Mouse (Mus musculus): ENCODE measurements around the gene Tctex1d4. TPM values are rescaled to one million over a fixed set of nuclear protein-coding genes. Genes with fewer than 3 reads are reported as not detected.

Gene Tctex1d4
- polyA plus RNA-seq, 1 experiment from 2014 or later = not detected

DNA sequence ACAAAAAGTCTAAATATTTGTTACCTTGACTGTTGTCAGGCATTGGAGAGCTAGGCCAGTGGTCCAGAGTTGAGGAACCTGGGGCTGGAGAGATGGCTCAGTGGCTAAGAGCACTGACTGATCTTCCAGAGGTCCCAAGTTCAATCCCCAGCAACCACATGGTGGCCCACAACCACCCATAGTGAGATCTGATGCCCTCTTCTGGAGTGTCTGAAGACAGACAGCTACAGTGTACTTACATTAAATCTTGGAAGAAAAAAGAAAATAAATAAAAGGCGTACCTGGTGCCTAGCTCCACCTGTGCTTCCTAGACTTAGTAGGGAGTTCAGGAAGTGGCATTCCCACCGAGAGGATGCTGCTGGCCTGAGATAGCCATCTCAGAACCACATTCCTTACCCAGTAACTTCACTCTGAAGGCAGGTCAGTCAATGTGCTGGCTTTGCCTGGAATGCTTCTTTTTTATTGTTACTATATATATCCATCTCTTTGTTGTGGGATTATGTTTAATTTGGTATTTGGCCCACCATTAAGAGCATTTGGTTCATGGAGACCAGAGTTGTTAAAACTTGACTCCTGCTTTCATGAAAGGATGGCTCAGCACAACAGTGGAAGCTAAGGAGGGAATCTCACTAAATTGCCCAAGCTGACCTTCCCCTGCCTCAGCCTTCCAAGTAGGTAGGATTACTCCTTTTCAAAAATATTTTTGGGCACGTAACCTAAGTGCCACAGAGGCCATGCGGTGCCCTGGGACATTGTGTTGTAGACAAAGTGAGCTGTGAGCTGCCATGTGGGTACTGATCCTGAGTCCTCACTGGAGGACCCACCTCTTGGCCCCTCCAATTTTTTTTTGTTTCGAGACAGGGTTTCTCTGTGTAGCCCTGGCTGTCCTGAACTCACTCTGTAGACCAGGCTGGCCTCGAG, 23.0 kb downstream of the Tctex1d4 start:
- Histone ChIP-seq H3K9me3 (replicated peaks) (no peaks in the 10 kb centered on the region), H3K27ac (replicated peaks) (no peak overlapping the region), H3K27me3 (ENCODE audit: low read depth, poor library complexity, severe bottlenecking) (no peaks in the 10 kb centered on the region), H3K36me3 (peaks cover 68% of the 10 kb centered on the region), H3K4me3 (no peak overlapping the region), H3K4me1 (peaks cover 20% of the 10 kb centered on the region)
- no peak for DNase-seq (ENCODE audit: low spot score)
- 73% methylated on average over 6 of the region's 6 CpGs for WGBS

DNA sequence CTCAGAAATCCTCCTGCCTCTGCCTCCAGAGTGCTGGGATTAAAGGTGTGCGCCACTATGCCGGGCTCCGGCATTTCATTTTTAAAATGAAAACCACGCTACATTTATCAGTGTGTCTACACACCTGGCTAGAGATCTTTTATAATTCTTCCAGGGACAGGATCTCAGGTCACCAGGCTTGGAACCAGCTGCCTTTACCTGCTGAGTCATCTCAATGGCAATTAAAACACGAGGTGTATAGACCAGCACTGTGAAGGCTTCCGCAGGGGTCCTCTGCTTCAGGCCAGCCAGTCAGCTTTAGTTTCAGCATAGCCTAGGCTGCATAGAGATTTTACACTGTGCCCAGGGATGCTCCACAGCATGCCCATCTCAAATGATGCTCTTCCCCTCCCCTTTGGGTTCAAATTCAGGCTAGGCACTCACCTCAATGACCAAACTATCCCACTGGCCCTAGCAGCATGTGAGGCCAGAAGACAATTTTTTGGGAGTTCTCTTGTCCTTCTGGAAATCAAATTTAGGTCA, 23.7 kb downstream of the Tctex1d4 start:
- Histone ChIP-seq H3K4me3 (no peak overlapping the region), H3K4me1 (peaks cover 28% of the 10 kb centered on the region), H3K36me3 (peaks cover 75% of the 10 kb centered on the region), H3K27me3 (ENCODE audit: low read depth, poor library complexity, severe bottlenecking) (no peaks in the 10 kb centered on the region), H3K27ac (replicated peaks) (no peak overlapping the region), H3K9me3 (replicated peaks) (no peaks in the 10 kb centered on the region)
- no peak for DNase-seq (ENCODE audit: low spot score)
- 89% methylated on average over 6 of the region's 6 CpGs for WGBS

GRCm38 (mm10) chr4:117151416-117151815, 24.8 kb downstream of the Tctex1d4 start:
- no peaks in the 10 kb centered on the region for H3K27me3 ChIP-seq (ENCODE audit: low read depth, poor library complexity, severe bottlenecking)
- 73% methylated on average over 1 of the region's 1 CpGs for WGBS
- H3K9me3 ChIP-seq (replicated peaks) = no peaks in the 10 kb centered on the region
- peaks cover 77% of the 10 kb centered on the region for H3K36me3 ChIP-seq
- H3K27ac ChIP-seq (replicated peaks) = no peak overlapping the region
- no peak for DNase-seq (ENCODE audit: low spot score)
- H3K4me1 ChIP-seq = peaks cover 28% of the 10 kb centered on the region
- no peak overlapping the region for H3K4me3 ChIP-seq

- no peak for DNase-seq (ENCODE audit: low spot score)
- H3K36me3 ChIP-seq = peaks cover 74% of the 10 kb centered on the region
- H3K27ac ChIP-seq (replicated peaks) = no peak overlapping the region
- no peaks in the 10 kb centered on the region for H3K9me3 ChIP-seq (replicated peaks)
- no peaks in the 10 kb centered on the region for H3K27me3 ChIP-seq (ENCODE audit: low read depth, poor library complexity, severe bottlenecking)
- H3K4me1 ChIP-seq = peaks cover 28% of the 10 kb centered on the region
- no peak overlapping the region; the same call in 1 of the 2 replicates for H3K4me3 ChIP-seq
- WGBS = 87% methylated on average over 5 of the region's 5 CpGs
Measured at GRCm38 (mm10) chr4:117152714-117153113, 26.1 kb downstream of the Tctex1d4 start.

DNA sequence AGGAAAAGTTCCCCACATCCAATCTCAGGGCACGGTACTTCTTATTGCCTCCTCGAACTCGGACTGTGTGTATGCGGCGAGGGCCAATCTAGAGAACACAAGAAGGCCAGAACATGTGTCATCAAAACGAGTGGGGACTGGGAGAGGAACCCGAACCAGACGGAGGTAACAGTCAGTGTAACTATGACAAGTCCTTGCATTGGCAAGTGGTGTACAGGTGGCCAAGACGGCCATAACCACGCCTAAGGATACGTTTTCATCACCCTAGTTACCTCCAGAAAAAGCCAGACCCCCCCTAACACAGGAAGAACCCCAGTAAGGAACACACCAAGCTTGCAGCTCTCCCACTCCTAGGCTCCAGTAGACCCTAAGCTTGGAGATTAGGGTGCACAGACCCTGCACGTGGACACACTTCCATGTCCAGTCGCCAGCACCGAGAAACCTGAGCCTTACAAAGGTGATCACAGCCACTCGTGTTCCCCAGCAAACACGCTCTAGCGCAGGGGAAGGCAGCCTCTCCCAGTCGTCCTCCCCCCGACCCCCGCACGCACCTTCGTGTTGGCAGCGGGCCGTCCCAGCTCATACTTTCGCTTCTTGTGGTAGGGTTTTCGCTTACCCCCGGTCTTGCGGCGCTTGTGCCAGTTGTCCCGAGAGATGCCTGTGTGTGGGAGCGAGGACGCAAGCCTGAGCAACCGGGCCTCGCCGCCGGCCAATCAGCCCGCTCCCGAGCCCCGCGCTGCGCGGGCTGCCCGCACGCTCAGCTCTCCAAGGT, 28.6 kb downstream of the Tctex1d4 start:
- peak overlapping the region; percentile 98 for H3K4me3 ChIP-seq
- H3K36me3 ChIP-seq = peaks cover 69% of the 10 kb centered on the region
- no peaks in the 10 kb centered on the region for H3K27me3 ChIP-seq (ENCODE audit: low read depth, poor library complexity, severe bottlenecking)
- WGBS = 3% methylated on average over 44 of the region's 44 CpGs
- DNase-seq (ENCODE audit: low spot score) = no peak
- no peaks in the 10 kb centered on the region for H3K9me3 ChIP-seq (replicated peaks)
- H3K4me1 ChIP-seq = peaks cover 28% of the 10 kb centered on the region
- H3K27ac ChIP-seq (replicated peaks) = peak overlapping the region; percentile 99

DNA sequence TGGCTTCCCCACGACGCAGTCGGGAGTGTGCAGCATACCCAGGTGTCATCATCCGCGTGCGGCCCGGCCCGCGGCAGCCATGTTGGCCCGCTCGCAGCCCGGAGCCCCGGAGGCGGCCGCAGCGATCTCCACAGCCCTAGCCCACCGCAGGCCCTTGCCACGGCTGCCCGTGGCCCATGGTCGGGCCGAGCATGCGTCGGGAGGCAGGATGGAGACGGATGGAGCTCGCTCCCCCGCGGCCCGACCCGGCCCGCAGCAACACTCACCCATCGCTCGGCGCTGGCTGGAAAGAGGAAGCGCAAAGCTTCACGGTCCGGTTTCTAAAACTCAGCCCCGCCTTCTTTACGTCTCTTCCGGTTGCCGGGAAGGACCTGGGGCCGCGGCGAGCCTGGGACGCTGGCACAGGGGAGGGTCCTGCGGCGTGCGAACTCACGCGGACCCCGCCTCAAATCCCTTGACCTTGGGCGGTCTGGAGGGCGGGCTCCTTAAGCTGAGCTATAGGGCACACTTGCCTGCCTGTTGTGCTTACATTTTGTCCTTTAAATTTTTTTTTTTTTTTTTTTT, 29.3 kb downstream of the Tctex1d4 start, which contains the start of gene Rps8:
TSS of gene Rps8 (minus strand) at position 452 of the 564 bp plus-strand sequence.
- Histone ChIP-seq H3K27ac (replicated peaks) (peak within 1 kb of the TSS; percentile 99), H3K27me3 (ENCODE audit: low read depth, poor library complexity, severe bottlenecking) (no peaks in the 10 kb centered on the region), H3K4me3 (peak within 1 kb of the TSS; percentile 98), H3K36me3 (peaks cover 69% of the 10 kb centered on the region), H3K9me3 (replicated peaks) (no peaks in the 10 kb centered on the region), H3K4me1 (peaks cover 28% of the 10 kb centered on the region)
- WGBS = under 1% methylated on average over 52 of the region's 52 CpGs
- peak; percentile 92 for DNase-seq (ENCODE audit: low spot score)

DNA sequence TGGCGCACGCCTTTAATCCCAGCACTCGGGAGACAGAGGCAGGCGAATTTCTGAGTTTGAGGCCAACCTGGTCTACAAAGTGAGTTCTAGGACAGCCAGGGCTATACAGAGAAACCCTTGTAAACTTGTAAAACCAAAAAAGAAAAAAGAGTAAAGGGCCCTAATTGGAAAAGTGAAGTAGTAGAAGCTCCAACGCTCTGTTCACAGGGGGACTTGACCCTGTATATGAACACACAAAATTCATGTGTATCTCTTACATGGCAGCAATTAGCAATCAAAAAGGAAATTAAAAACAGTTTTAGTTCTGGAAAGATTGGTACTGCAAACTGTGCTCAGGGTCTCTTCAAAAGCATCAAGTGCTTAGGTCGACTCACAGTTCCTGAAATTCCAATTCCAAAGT, 29.8 kb downstream of the Tctex1d4 start:
- Histone ChIP-seq H3K27me3 (ENCODE audit: low read depth, poor library complexity, severe bottlenecking) (no peaks in the 10 kb centered on the region), H3K4me3 (peak overlapping the region; percentile 98), H3K4me1 (peaks cover 28% of the 10 kb centered on the region), H3K9me3 (replicated peaks) (no peaks in the 10 kb centered on the region), H3K36me3 (peaks cover 69% of the 10 kb centered on the region), H3K27ac (replicated peaks) (peak overlapping the region; percentile 99)
- WGBS = 32% methylated on average over 6 of the region's 6 CpGs
- DNase-seq (ENCODE audit: low spot score) = no peak

- no peaks in the 10 kb centered on the region for H3K27me3 ChIP-seq (ENCODE audit: low read depth, poor library complexity, severe bottlenecking)
- no peak overlapping the region for H3K4me3 ChIP-seq
- DNase-seq (ENCODE audit: low spot score) = no peak
- peaks cover 7% of the 10 kb centered on the region for H3K4me1 ChIP-seq
- 88% methylated on average over 10 of the region's 10 CpGs for WGBS
- peaks cover 70% of the 10 kb centered on the region for H3K36me3 ChIP-seq
- no peak overlapping the region for H3K27ac ChIP-seq (replicated peaks)
- no peaks in the 10 kb centered on the region for H3K9me3 ChIP-seq (replicated peaks)
Measured at GRCm38 (mm10) chr4:117159666-117160065, 33.1 kb downstream of the Tctex1d4 start.

- no peaks in the 10 kb centered on the region for H3K9me3 ChIP-seq (replicated peaks)
- no peaks in the 10 kb centered on the region for H3K4me1 ChIP-seq
- no peaks in the 10 kb centered on the region for H3K27me3 ChIP-seq (ENCODE audit: low read depth, poor library complexity, severe bottlenecking)
- no peak overlapping the region for H3K27ac ChIP-seq (replicated peaks)
- WGBS = 80% methylated on average over 4 of the region's 4 CpGs
- DNase-seq (ENCODE audit: low spot score) = no peak
- no peak overlapping the region for H3K4me3 ChIP-seq
- H3K36me3 ChIP-seq = peaks cover 78% of the 10 kb centered on the region
Measured at GRCm38 (mm10) chr4:117161183-117161582, 34.6 kb downstream of the Tctex1d4 start.

- Histone ChIP-seq H3K4me3 (no peak overlapping the region), H3K36me3 (peaks cover 100% of the 10 kb centered on the region), H3K27ac (replicated peaks) (no peak overlapping the region), H3K9me3 (replicated peaks) (no peaks in the 10 kb centered on the region), H3K27me3 (ENCODE audit: low read depth, poor library complexity, severe bottlenecking) (no peaks in the 10 kb centered on the region), H3K4me1 (no peaks in the 10 kb centered on the region)
- DNase-seq (ENCODE audit: low spot score) = no peak
- 91% methylated on average over 5 of the region's 5 CpGs for WGBS
Measured at GRCm38 (mm10) chr4:117169936-117170335, 43.3 kb downstream of the Tctex1d4 start.
